Mouse (Mus musculus) embryonic facial prominence, embryonic 13.5 days (tissue): Measurements from ENCODE around the gene Fzd2. TPM values are rescaled to one million over a fixed set of nuclear protein-coding genes. Genes with fewer than 3 reads are reported as not detected.

Experiments
- ATAC-seq: fragments of 200-750 bp; cut with Nextera tagmentation; 2 replicates; pipeline ENCODE4 v1.8.0; 2017; ENCODE audit warnings: low read depth; ENCODE audit not compliant: insufficient number of reproducible peaks, insufficient read depth, low FRiP score, low TSS enrichment
- H3K27ac ChIP-seq: fragments of 300-500 bp; sonication (generic); 2 replicates; pipeline ENCODE4 v1.5.1; 2015; ENCODE audit warnings: moderate library complexity, mild to moderate bottlenecking, inconsistent platforms
- H3K27me3 ChIP-seq: fragments of 300-500 bp; sonication (generic); 2 replicates; pipeline ENCODE4 v1.6.1; 2015; ENCODE audit warnings: mild to moderate bottlenecking, inconsistent platforms
- H3K36me3 ChIP-seq: fragments of 300-500 bp; sonication (generic); 2 replicates; pipeline ENCODE4 v1.6.1; 2015; ENCODE audit warnings: mild to moderate bottlenecking, inconsistent platforms
- H3K4me1 ChIP-seq: fragments of 300-500 bp; sonication (generic); 2 replicates; pipeline ENCODE4 v1.6.1; 2015; ENCODE audit warnings: inconsistent platforms
- H3K4me2 ChIP-seq: fragments of 300-500 bp; sonication (generic); 2 replicates; pipeline ENCODE4 v1.6.1; 2015; ENCODE audit warnings: moderate library complexity, mild to moderate bottlenecking, inconsistent platforms
- H3K4me3 ChIP-seq: fragments of 300-500 bp; sonication (generic); 2 replicates; pipeline ENCODE4 v1.5.1; 2015; ENCODE audit warnings: mild to moderate bottlenecking, inconsistent platforms
- H3K9ac ChIP-seq: fragments of 300-500 bp; sonication (generic); 2 replicates; pipeline ENCODE4 v1.6.1; 2015; ENCODE audit warnings: mild to moderate bottlenecking, inconsistent platforms
- H3K9me3 ChIP-seq: fragments of 300-500 bp; sonication (generic); 2 replicates; pipeline ENCODE4 v1.6.1; 2016; ENCODE audit warnings: inconsistent platforms
- WGBS: fragments of 180-500 bp; shearing (Covaris S2); methylation state at CpG from one replicate; pipeline ENCODE4 v1.1.7; 2015; ENCODE audit warnings: mixed read lengths; 5-methylcytosine and 5-hydroxymethylcytosine counted together
- polyA plus RNA-seq: library from polyadenylated mRNA; unstranded; fragments of >200 nt; fragmentation: Nextera tagmentation; extraction: Ambion mirVana; gene quantifications from 2 replicates; pipeline ENCODE4 v1.2.1, GENCODE M21; 2015

Fzd2 gene
- polyA plus RNA-seq, 1 experiment from 2014 or later = 67.8 TPM

GRCm38 (mm10) chr11:102652844-102653243 is 48.6 kb downstream of the Fzd2 start:
- Histone ChIP-seq H3K9me3 (no peaks in the 10 kb centered on the region), H3K27me3 (no peaks in the 10 kb centered on the region), H3K9ac (no peak overlapping the region), H3K27ac (no peak overlapping the region), H3K4me3 (no peak overlapping the region), H3K36me3 (no peaks in the 10 kb centered on the region), H3K4me2 (no peak overlapping the region), H3K4me1 (peaks cover 9% of the 10 kb centered on the region; the same call in 1 of the 2 replicates)
- ATAC-seq = no peak
- WGBS = 70% methylated on average over 3 of the region's 3 CpGs

GRCm38 (mm10) chr11:102655888-102656287 is 51.7 kb downstream of the Fzd2 start:
- Histone ChIP-seq H3K27me3 (no peaks in the 10 kb centered on the region), H3K9me3 (no peaks in the 10 kb centered on the region)
- WGBS = 66% methylated on average over 8 of the region's 8 CpGs

GRCm38 (mm10) chr11:102656326-102656926 is 52.2 kb downstream of the Fzd2 start:
- no peak overlapping the region for H3K9ac ChIP-seq
- ATAC-seq = no peak
- no peak overlapping the region for H3K27ac ChIP-seq
- H3K4me2 ChIP-seq = no peak overlapping the region
- H3K27me3 ChIP-seq = no peaks in the 10 kb centered on the region
- H3K9me3 ChIP-seq = no peaks in the 10 kb centered on the region
- 9% methylated on average over 4 of the region's 4 CpGs for WGBS
- H3K4me3 ChIP-seq = 0 out of 2 replicates have a peak overlapping the region, but pooled peaks have one; percentile 9
- no peaks in the 10 kb centered on the region for H3K36me3 ChIP-seq
- H3K4me1 ChIP-seq = 0 out of 2 replicates have a peak, but pooled peaks cover 4% of the 10 kb centered on the region

More at GRCm38 (mm10) chr11:102655888-102656287, 51.7 kb downstream of the Fzd2 start:
- Histone ChIP-seq H3K27ac (no peak overlapping the region), H3K9ac (no peak overlapping the region), H3K4me2 (no peak overlapping the region), H3K36me3 (no peaks in the 10 kb centered on the region), H3K4me3 (no peak overlapping the region), H3K4me1 (peaks cover 9% of the 10 kb centered on the region; the same call in 1 of the 2 replicates)
- ATAC-seq = no peak

- ATAC-seq = no peak
- Histone ChIP-seq H3K27ac (no peak overlapping the region), H3K27me3 (no peaks in the 10 kb centered on the region), H3K9ac (no peak overlapping the region), H3K9me3 (no peaks in the 10 kb centered on the region), H3K36me3 (no peaks in the 10 kb centered on the region), H3K4me1 (0 out of 2 replicates have a peak, but pooled peaks cover 2% of the 10 kb centered on the region), H3K4me3 (no peak overlapping the region), H3K4me2 (no peak overlapping the region)
- WGBS = 46% methylated on average over 6 of the region's 6 CpGs
These were observed 52.7 kb downstream of the Fzd2 start for GRCm38 (mm10) chr11:102656931-102657330.

Other genes with a start within 250 kb of the Fzd2 start
- gene Slc4a1, start 238.2 kb upstream of the Fzd2 start, polyA plus RNA-seq = 6.3 and 16.6 TPM in 2 replicates
- gene Rundc3a, start 211.0 kb upstream of the Fzd2 start, polyA plus RNA-seq = 3.6 and 5.2 TPM in 2 replicates
- gene Slc25a39, start 196.4 kb upstream of the Fzd2 start, polyA plus RNA-seq = 191 and 195 TPM in 2 replicates
- 124 and 126 TPM in 2 replicates for gene Grn, start 174.1 kb upstream of the Fzd2 start, polyA plus RNA-seq
- 8.1 and 8.2 TPM in 2 replicates for gene Fam171a2, start 156.7 kb upstream of the Fzd2 start, polyA plus RNA-seq
- 6.2 and 6.7 TPM in 2 replicates for gene Itga2b, start 134.3 kb upstream of the Fzd2 start, polyA plus RNA-seq
- 84.0 and 84.7 TPM in 2 replicates for gene Gpatch8, start 48.0 kb upstream of the Fzd2 start, polyA plus RNA-seq
- gene Gm11627, start 24.9 kb upstream of the Fzd2 start, polyA plus RNA-seq = 16.1 and 17.0 TPM in 2 replicates
- 0.45 and 0.79 TPM in 2 replicates for gene Meioc, start 59.3 kb downstream of the Fzd2 start, polyA plus RNA-seq
- 44.6 and 46.9 TPM in 2 replicates for gene Ccdc43, start 93.4 kb downstream of the Fzd2 start, polyA plus RNA-seq
- gene Adam11, start 157.0 kb downstream of the Fzd2 start, polyA plus RNA-seq = 13.8 and 14.4 TPM in 2 replicates
- 75.7 and 81.9 TPM in 2 replicates for gene Gjc1, start 215.3 kb downstream of the Fzd2 start, polyA plus RNA-seq
- gene Higd1b, start 231.5 kb downstream of the Fzd2 start, polyA plus RNA-seq = not detected in 2 replicates